Mouse (Mus musculus) olfactory bulb, adult 2 months (tissue): ENCODE data around the gene Lgals3bp.

ENCODE experiments used
- CTCF ChIP-seq: fragments of 200-500 bp; IDR thresholded peaks from 2 replicates; pipeline ENCODE4 v1.5.1; 2012; ENCODE audit warnings: low read depth, mild to moderate bottlenecking, low read length, moderate library complexity; ENCODE audit not compliant: insufficient read depth
- POLR2A ChIP-seq: fragments of 200-500 bp; IDR thresholded peaks from 2 replicates; pipeline ENCODE4 v1.6.1; 2012; ENCODE audit warnings: mild to moderate bottlenecking, low read depth, low read length, moderate library complexity; ENCODE audit not compliant: insufficient read depth

DNA sequence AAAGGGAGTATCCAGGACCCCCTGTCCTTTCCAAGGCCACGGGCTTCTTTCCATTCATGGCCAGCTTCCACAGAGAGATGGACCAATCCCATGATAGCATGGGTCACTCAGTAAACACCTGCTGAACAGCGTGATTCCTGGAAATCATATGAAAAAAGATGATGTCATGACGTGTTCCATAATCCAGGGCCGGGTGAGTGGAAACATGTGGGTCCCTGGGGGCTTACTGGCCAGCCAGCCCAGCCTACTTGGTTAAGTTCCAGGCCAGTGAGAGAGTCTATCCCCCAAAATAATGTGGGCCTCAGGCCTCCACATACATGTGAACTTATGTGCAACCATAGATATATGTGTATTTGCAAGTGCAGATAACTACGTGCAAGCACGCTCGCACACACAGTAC is 30.0 kb downstream of the Lgals3bp start:
- TF ChIP-seq CTCF = no peak
- no peak for TF ChIP-seq POLR2A
